Mouse (Mus musculus) lung, postnatal 0 days (tissue): ENCODE results near the gene Bri3.

Experiments
- CTCF ChIP-seq: IDR thresholded peaks from 2 replicates; pipeline ENCODE4 v1.5.1; 2016; ENCODE audit warnings: antibody characterized with exemption, mild to moderate bottlenecking
- EP300 ChIP-seq: IDR thresholded peaks from 2 replicates; pipeline ENCODE4 v1.6.1; 2016; ENCODE audit warnings: antibody characterized with exemption, mild to moderate bottlenecking, control low read depth

- TF ChIP-seq CTCF (no peak), EP300 (no peak)
Measured at GRCm38 (mm10) chr5:144457623-144458287, 213.5 kb downstream of the Bri3 start.
